Mouse (Mus musculus): ENCODE data around the gene BC048679.

GRCm38 (mm10) chr7:81489649-81490048 lies 8.4 kb downstream of the BC048679 start:
- no peak for TF ChIP-seq CHD2 (IDR thresholded peaks at IDR 0.05; ENCODE audit: low read length)
- TF ChIP-seq ZMIZ1 (IDR thresholded peaks at IDR 0.05; ENCODE audit: low read depth, low read length), result no peak
- TF ChIP-seq CTCF (conservative IDR thresholded peaks at IDR 0.05 in 1 of 2, IDR thresholded peaks at IDR 0.05 in 1 of 2; ENCODE audit: low read depth in 2 of 2, low read length in 2 of 2), result no peak
- TF ChIP-seq RCOR1 (conservative IDR thresholded peaks at IDR 0.05; ENCODE audit: low read depth, low read length), result no peak
- TF ChIP-seq POLR2AphosphoS2 (IDR thresholded peaks at IDR 0.05; ENCODE audit: low read depth, low read length), result no peak
- TF ChIP-seq GABPA (IDR thresholded peaks at IDR 0.05; ENCODE audit: insufficient replicate concordance, low read depth, low read length), result no peak
- no peak for TF ChIP-seq NELFE (IDR thresholded peaks at IDR 0.05; ENCODE audit: low read depth, low read length)
- TF ChIP-seq MYC (IDR thresholded peaks at IDR 0.05; ENCODE audit: low read depth, low read length), result no peak
- TF ChIP-seq SIN3A (IDR thresholded peaks at IDR 0.05; ENCODE audit: low read length), result no peak
- no peak for TF ChIP-seq POLR2A (IDR thresholded peaks at IDR 0.05; ENCODE audit: low read depth, low read length)
- no peak for TF ChIP-seq MEF2A (IDR thresholded peaks at IDR 0.05; ENCODE audit: borderline replicate concordance, low read depth, low read length)
- TF ChIP-seq MAX (IDR thresholded peaks at IDR 0.05; ENCODE audit: low read length), result no peak

All from CH12.LX (cell line).